Mouse (Mus musculus): Measurements from ENCODE around the gene Rpl13a. TPM values are rescaled to one million over a fixed set of nuclear protein-coding genes. Genes with fewer than 3 reads are reported as not detected.
"Not testable (repeated sequence)": the region's sequence is repeated elsewhere in the genome, so short reads cannot be mapped to it uniquely, and the experiment has no call there.

The Rpl13a gene
- polyA plus RNA-seq, 1 experiment from 2014 or later, result 1,188 TPM

GRCm38 (mm10) chr7:45131850-45132249 lies 3.3 kb upstream of the Rpl13a start:
- no peak overlapping the region for H3K4me3 ChIP-seq
- H3K9me3 ChIP-seq (replicated peaks), result no peaks in the 10 kb centered on the region
- 82% methylated on average over 11 of the region's 11 CpGs for WGBS
- H3K27ac ChIP-seq, result no peak overlapping the region
- 0 out of 2 replicates have a peak overlapping the region, but pooled peaks have one; percentile 8 for H3K9ac ChIP-seq
- ATAC-seq, result no peak
- H3K27me3 ChIP-seq, result peaks cover 18% of the 10 kb centered on the region
- H3K36me3 ChIP-seq (ENCODE audit: poor library complexity, severe bottlenecking), result peaks cover 6% of the 10 kb centered on the region
- peaks cover 24% of the 10 kb centered on the region for H3K4me1 ChIP-seq
- no peak overlapping the region for H3K4me2 ChIP-seq

DNA sequence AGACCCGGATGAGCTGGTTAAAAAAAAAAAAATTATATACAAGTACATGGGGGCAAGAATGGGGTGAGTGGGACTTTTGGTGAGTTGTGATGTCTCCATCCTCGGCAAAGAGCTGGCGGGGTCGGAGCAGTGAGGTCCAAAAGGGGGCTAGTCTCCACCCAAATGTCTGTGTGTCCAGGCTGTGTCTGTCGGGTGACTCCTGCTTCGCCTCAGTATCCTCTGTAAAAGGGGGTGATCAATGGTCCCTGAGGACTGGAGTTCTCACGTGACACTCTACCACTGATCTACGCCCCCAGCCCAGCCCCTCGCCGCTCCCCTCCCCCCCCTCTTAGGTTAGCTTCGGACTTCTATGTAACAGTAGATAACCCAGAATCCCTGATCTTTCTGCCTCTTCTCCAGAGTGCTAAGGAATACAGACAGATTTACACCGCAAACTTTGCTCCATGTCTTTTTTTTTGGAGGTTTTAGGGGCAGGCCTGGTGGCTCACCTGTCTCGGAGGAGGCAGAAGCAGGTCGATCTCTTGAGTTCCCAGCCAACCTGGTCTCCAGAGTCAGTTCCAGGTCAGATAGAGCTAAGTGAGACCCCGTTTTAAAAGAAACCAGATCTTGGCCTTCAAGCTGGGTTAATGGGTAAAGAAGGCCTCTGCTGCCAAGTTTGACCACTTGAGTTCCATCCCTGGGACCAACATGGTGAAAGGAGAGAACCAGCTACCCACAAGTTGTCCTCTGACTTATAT lies 1.4 kb upstream of the Rpl13a start:
- 64% methylated on average over 15 of the region's 15 CpGs for WGBS
- Histone ChIP-seq H3K9me3 (replicated peaks) (no peaks in the 10 kb centered on the region), H3K27ac (peak overlapping the region; percentile 93), H3K27me3 (peaks cover 7% of the 10 kb centered on the region), H3K4me1 (peaks cover 33% of the 10 kb centered on the region), H3K4me3 (peak overlapping the region; percentile 82), H3K36me3 (ENCODE audit: poor library complexity, severe bottlenecking) (peaks cover 25% of the 10 kb centered on the region), H3K9ac (peak overlapping the region; percentile 77), H3K4me2 (peak overlapping the region; percentile 64)
- no peak for ATAC-seq

- ATAC-seq, result no peak
- H3K4me2 ChIP-seq, result peak overlapping the region; percentile 64
- peak overlapping the region; percentile 93 for H3K27ac ChIP-seq
- peaks cover under 1% of the 10 kb centered on the region; the same call in 1 of the 2 replicates for H3K27me3 ChIP-seq
- H3K4me1 ChIP-seq, result peaks cover 37% of the 10 kb centered on the region
- H3K4me3 ChIP-seq, result peak overlapping the region; percentile 82
- peak overlapping the region; percentile 77 for H3K9ac ChIP-seq
- no peaks in the 10 kb centered on the region for H3K9me3 ChIP-seq (replicated peaks)
- H3K36me3 ChIP-seq (ENCODE audit: poor library complexity, severe bottlenecking), result peaks cover 26% of the 10 kb centered on the region
- WGBS, result 1% methylated on average over 17 of the region's 17 CpGs
These were observed 757 bp upstream of the Rpl13a start for GRCm38 (mm10) chr7:45129318-45129717.

GRCm38 (mm10) chr7:45127700-45128224 lies 799 bp downstream of the Rpl13a start:
- Histone ChIP-seq H3K9ac (peak overlapping the region; percentile 98), H3K9me3 (replicated peaks) (no peaks in the 10 kb centered on the region), H3K4me1 (peaks cover 44% of the 10 kb centered on the region), H3K27me3 (no peaks in the 10 kb centered on the region), H3K27ac (peak overlapping the region; percentile 89), H3K4me3 (peak overlapping the region; percentile 82), H3K4me2 (peak overlapping the region; percentile 90), H3K36me3 (ENCODE audit: poor library complexity, severe bottlenecking) (peaks cover 31% of the 10 kb centered on the region)
- WGBS, result 0% methylated on average over 6 of the region's 6 CpGs
- no peak for ATAC-seq

GRCm38 (mm10) chr7:45126844-45127699 lies 1.5 kb downstream of the Rpl13a start:
- peak overlapping the region; percentile 90 for H3K4me2 ChIP-seq
- peak overlapping the region; percentile 82 for H3K4me3 ChIP-seq
- WGBS, result 51% methylated on average over 21 of the region's 21 CpGs
- peak overlapping the region; percentile 89 for H3K27ac ChIP-seq
- H3K36me3 ChIP-seq (ENCODE audit: poor library complexity, severe bottlenecking), result peaks cover 38% of the 10 kb centered on the region
- H3K9ac ChIP-seq, result peak overlapping the region; percentile 98
- H3K9me3 ChIP-seq (replicated peaks), result no peaks in the 10 kb centered on the region
- no peak for ATAC-seq
- peaks cover 51% of the 10 kb centered on the region for H3K4me1 ChIP-seq
- H3K27me3 ChIP-seq, result no peaks in the 10 kb centered on the region

- Histone ChIP-seq H3K27me3 (no peaks in the 10 kb centered on the region), H3K4me3 (peak overlapping the region; percentile 82), H3K9me3 (replicated peaks) (no peaks in the 10 kb centered on the region), H3K9ac (peak overlapping the region; percentile 98), H3K4me2 (peak overlapping the region; percentile 90), H3K4me1 (peaks cover 58% of the 10 kb centered on the region), H3K36me3 (ENCODE audit: poor library complexity, severe bottlenecking) (peaks cover 46% of the 10 kb centered on the region), H3K27ac (peak overlapping the region; percentile 89)
- 76% methylated on average over 17 of the region's 17 CpGs for WGBS
- ATAC-seq, result no peak
These were observed 2.3 kb downstream of the Rpl13a start for GRCm38 (mm10) chr7:45126147-45126843.

GRCm38 (mm10) chr7:45125649-45126048 lies 2.9 kb downstream of the Rpl13a start:
- Histone ChIP-seq H3K36me3 (ENCODE audit: poor library complexity, severe bottlenecking) (peaks cover 52% of the 10 kb centered on the region), H3K4me3 (0 out of 2 replicates have a peak overlapping the region, but pooled peaks have one; percentile 82), H3K9ac (peak overlapping the region; percentile 98; the same call in 1 of the 2 replicates), H3K4me1 (peaks cover 58% of the 10 kb centered on the region), H3K27ac (peak overlapping the region; percentile 89), H3K4me2 (peak overlapping the region; percentile 90)
- H3K27me3 ChIP-seq; H3K9me3 ChIP-seq (replicated peaks); ATAC-seq: not testable (repeated sequence)
- WGBS, result 65% methylated on average over 5 of the region's 5 CpGs

- Histone ChIP-seq H3K27ac (peak overlapping the region; percentile 89), H3K4me2 (peak overlapping the region; percentile 77), H3K9ac (no peak overlapping the region), H3K4me3 (peak overlapping the region; percentile 97; the same call in 1 of the 2 replicates), H3K4me1 (peaks cover 58% of the 10 kb centered on the region), H3K9me3 (replicated peaks) (no peaks in the 10 kb centered on the region), H3K27me3 (no peaks in the 10 kb centered on the region), H3K36me3 (ENCODE audit: poor library complexity, severe bottlenecking) (peaks cover 57% of the 10 kb centered on the region)
- 18% methylated on average over 7 of the region's 7 CpGs for WGBS
- ATAC-seq, result no peak
These were observed 3.4 kb downstream of the Rpl13a start for GRCm38 (mm10) chr7:45125144-45125600.

DNA sequence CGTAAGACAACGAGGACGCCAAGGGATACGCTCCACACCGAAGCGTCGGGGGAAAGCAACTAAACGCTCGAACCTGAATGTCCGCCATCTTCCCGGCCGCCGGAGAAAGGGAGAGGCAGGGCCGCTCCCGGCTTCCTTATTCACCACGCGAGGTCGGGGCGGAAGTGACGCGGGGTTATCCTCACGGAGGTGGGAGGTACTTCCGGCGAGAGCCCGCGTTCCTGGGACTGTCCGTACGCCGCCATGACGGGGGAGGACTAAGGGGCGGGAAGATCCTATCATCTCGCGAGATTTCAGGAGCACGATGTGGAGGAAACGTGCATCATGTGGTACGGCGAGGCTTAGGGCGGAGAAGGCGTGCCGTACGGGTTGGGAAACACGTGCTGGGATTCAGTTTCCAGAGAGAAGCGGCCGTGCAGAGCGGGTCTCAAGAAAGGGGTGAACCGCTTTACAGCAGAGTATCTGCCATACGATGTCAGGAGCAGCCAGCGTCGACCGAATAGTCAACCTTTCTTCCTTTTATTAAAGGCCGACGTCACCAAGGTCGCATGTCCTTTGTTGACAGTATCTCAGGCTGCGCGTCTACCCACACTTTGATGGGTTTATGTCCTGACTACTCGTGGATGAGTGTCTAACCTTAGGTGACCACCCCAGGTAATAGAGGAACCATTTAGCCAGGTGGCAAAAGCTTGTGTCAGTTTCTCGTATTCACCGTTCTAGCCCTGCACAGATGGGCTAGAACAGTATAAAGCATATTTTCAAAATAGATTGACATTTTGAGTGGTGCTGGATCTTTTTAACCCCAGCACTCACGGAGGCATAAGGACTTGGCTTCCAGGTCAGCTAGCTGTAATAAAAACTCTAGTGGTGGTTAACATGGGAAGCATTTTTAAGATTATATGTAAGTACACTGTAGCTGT lies 4.1 kb downstream of the Rpl13a start, which contains the start of gene Rps11:
TSS of gene Rps11 (minus strand) at position 216 of the 920 bp plus-strand sequence.
- under 1% methylated on average over 59 of the region's 59 CpGs for WGBS
- Histone ChIP-seq H3K27me3 (no peaks in the 10 kb centered on the region), H3K4me2 (peak within 1 kb of the TSS; percentile 77), H3K4me1 (peaks cover 52% of the 10 kb centered on the region), H3K4me3 (peak within 1 kb of the TSS; percentile 97), H3K27ac (peak within 1 kb of the TSS; percentile 89), H3K9me3 (replicated peaks) (no peaks in the 10 kb centered on the region), H3K9ac (peak within 1 kb of the TSS; percentile 99), H3K36me3 (ENCODE audit: poor library complexity, severe bottlenecking) (peaks cover 64% of the 10 kb centered on the region)
- peak; percentile 86 for ATAC-seq

DNA sequence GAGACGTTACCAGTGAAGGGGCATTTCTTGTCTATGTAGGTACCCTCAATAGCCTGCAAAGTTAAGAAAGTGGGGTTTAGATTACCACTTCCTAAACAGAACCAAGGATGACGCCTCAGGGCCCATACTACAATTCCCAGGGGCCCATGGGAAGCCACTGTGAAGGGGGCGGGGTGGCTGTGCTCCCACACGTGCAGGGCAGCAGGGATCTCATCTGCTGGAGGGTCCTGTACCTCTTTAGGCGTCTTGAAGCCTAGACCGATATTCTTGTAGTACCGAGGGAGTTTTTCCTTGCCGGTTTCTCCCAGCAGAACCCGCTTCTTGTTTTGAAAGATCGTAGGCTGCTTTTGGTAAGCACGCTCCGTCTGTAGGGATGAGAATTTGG lies 5.4 kb downstream of the Rpl13a start:
- peaks cover 77% of the 10 kb centered on the region for H3K36me3 ChIP-seq (ENCODE audit: poor library complexity, severe bottlenecking)
- no peak for ATAC-seq
- 0 out of 2 replicates have a peak overlapping the region, but pooled peaks have one; percentile 26 for H3K27ac ChIP-seq
- H3K4me2 ChIP-seq, result peak overlapping the region; percentile 77
- H3K9me3 ChIP-seq (replicated peaks), result no peaks in the 10 kb centered on the region
- WGBS, result 25% methylated on average over 12 of the region's 12 CpGs
- no peaks in the 10 kb centered on the region for H3K27me3 ChIP-seq
- H3K9ac ChIP-seq, result peak overlapping the region; percentile 99
- peak overlapping the region; percentile 97 for H3K4me3 ChIP-seq
- H3K4me1 ChIP-seq, result peaks cover 49% of the 10 kb centered on the region
